Mouse (Mus musculus) MEL (cell line): ENCODE data around the gene Qsox2.

Experiments
- BHLHE40 ChIP-seq: IDR thresholded peaks from 2 replicates; pipeline ENCODE4 v1.6.1; 2012; ENCODE audit warnings: low read depth, mild to moderate bottlenecking, inconsistent platforms, low read length, improper control_type of control experiment, borderline replicate concordance
- CHD2 ChIP-seq: IDR thresholded peaks from 2 replicates; pipeline ENCODE4 v1.6.1; 2011; ENCODE audit warnings: low read length, improper control_type of control experiment
- CTCF ChIP-seq, 3 experiments: IDR thresholded peaks in 2 of 3; conservative IDR thresholded peaks in 1 of 3; 2 replicates each; pipeline ENCODE4 v1.5.1; 2011 to 2012; ENCODE audit warnings: low read length in 3 of 3, low read depth in 2 of 3, mild to moderate bottlenecking in 2 of 3, improper control_type of control experiment in 1 of 3, inconsistent platforms in 1 of 3, mixed read lengths in 1 of 3, moderate library complexity in 1 of 3; ENCODE audit not compliant: control insufficient read depth in 1 of 3, insufficient read depth in 1 of 3, poor library complexity in 1 of 3, severe bottlenecking in 1 of 3
- E2F4 ChIP-seq: IDR thresholded peaks from 2 replicates; pipeline ENCODE4 v1.6.1; 2011; ENCODE audit warnings: low read depth, low read length, improper control_type of control experiment, borderline replicate concordance
- ELF1 ChIP-seq: IDR thresholded peaks from 2 replicates; pipeline ENCODE4 v1.6.1; 2014; ENCODE audit warnings: low read depth, mild to moderate bottlenecking, inconsistent platforms, low read length, improper control_type of control experiment, moderate library complexity
- GABPA ChIP-seq: IDR thresholded peaks from 2 replicates; pipeline ENCODE4 v1.6.1; 2012; ENCODE audit warnings: low read depth, mild to moderate bottlenecking, inconsistent platforms, low read length, improper control_type of control experiment, moderate library complexity
- MAFK ChIP-seq: IDR thresholded peaks from 2 replicates; pipeline ENCODE4 v1.6.1; 2011; ENCODE audit warnings: low read depth, mild to moderate bottlenecking, low read length, improper control_type of control experiment, borderline replicate concordance
- MAZ ChIP-seq: IDR thresholded peaks from 2 replicates; pipeline ENCODE4 v1.6.1; 2012; ENCODE audit warnings: low read depth, mild to moderate bottlenecking, inconsistent platforms, low read length, improper control_type of control experiment
- NELFE ChIP-seq: IDR thresholded peaks from 2 replicates; pipeline ENCODE4 v1.6.1; 2011; ENCODE audit warnings: low read depth, low read length, improper control_type of control experiment
- POLR2AphosphoS2 ChIP-seq: IDR thresholded peaks from 2 replicates; pipeline ENCODE4 v1.6.1; 2011; ENCODE audit warnings: low read length, improper control_type of control experiment
- TAL1 ChIP-seq: IDR thresholded peaks from 2 replicates; pipeline ENCODE4 v1.6.1; 2012; ENCODE audit warnings: mild to moderate bottlenecking, inconsistent platforms, low read length, moderate library complexity, mixed read lengths
- UBTF ChIP-seq: IDR thresholded peaks from 2 replicates; pipeline ENCODE4 v1.6.1; 2012; ENCODE audit warnings: low read depth, mild to moderate bottlenecking, inconsistent platforms, low read length, improper control_type of control experiment, moderate library complexity, borderline replicate concordance; ENCODE audit not compliant: insufficient read depth

DNA sequence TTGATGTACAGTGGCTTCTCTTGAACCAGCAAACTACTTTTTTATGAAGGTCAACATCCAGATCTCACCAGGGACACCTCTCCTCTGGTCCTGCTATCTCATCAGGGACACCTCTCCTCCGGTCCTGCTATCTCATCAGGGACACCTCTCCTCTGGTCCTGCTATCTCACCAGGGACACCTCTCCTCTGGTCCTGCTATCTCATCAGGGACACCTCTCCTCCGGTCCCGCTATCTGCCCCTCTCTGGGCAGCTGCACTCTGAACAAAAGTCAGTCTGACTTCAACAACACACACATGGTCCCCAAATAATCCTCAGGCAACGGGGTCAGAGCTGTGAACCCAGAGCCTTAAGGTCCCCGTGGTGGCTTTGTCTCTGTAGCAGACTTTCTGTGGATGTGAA, 60.6 kb downstream of the Qsox2 start:
- TF ChIP-seq CTCF (IDR thresholded peaks at IDR 0.05 in 2 of 3, conservative IDR thresholded peaks at IDR 0.05 in 1 of 3; ENCODE audit: control insufficient read depth in 1 of 3, insufficient read depth in 1 of 3, low read depth in 2 of 3, low read length in 3 of 3, poor library complexity in 1 of 3, severe bottlenecking in 1 of 3), result no peak
- TF ChIP-seq TAL1, result no peak
- no peak for TF ChIP-seq ELF1
- no peak for TF ChIP-seq E2F4
- no peak for TF ChIP-seq MAZ
- no peak for TF ChIP-seq NELFE
- no peak for TF ChIP-seq GABPA
- TF ChIP-seq MAFK, result no peak
- no peak for TF ChIP-seq CHD2
- no peak for TF ChIP-seq BHLHE40
- no peak for TF ChIP-seq UBTF
- no peak for TF ChIP-seq POLR2AphosphoS2
